Mouse (Mus musculus) kidney, postnatal 36 days (tissue): ENCODE measurements around the gene Magi2.
A peak's percentile ranks its signal among the peaks of the same experiment; 100 is the strongest.

Experiments
- DNase-seq, 2 experiments: peaks; one replicate each; pipeline ENCODE4 v3.0.0; 2021 to 2022; ENCODE audit warnings: mixed read lengths in 2 of 2

Gene Magi2

DNA sequence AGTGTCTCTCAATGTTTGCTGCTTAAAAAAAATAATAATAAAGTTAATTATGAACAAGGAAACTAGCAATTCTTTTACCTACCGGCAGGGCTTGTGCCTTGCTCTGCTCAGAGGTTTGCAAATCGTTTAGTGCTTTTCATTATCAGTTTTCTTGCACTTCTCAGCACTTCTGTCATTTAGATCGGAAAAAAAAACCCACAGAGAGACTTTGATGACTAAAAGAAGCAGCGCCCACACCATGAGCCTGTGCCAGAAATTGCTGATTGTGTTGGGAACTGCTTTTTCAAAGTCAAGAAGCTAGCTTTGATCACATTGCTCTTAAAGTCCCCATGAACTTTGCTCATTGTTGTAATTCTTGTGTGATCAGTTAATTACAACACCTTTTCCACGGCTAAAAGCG is 860.2 kb downstream of the Magi2 start:
- DNase-seq: no peak

DNA sequence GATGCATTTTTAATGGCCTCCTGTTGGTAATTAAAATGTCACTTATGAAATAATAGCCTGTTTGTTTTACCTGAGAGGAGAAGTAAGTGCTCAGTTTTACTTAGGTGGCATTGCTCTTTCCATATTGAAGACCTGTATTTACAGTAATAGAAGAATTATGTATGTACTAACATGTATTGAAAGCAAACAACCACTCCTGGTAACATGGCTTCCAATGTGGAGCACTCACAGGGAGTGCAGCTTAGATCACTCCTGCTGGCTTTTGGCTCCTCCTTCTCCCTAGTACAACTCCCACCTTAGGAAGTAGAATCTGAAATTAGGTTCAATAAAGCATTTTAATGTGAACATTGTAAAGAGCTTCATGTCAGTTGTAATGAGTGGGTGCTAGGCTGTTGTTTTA is 877.0 kb downstream of the Magi2 start:
- no peak for DNase-seq

DNA sequence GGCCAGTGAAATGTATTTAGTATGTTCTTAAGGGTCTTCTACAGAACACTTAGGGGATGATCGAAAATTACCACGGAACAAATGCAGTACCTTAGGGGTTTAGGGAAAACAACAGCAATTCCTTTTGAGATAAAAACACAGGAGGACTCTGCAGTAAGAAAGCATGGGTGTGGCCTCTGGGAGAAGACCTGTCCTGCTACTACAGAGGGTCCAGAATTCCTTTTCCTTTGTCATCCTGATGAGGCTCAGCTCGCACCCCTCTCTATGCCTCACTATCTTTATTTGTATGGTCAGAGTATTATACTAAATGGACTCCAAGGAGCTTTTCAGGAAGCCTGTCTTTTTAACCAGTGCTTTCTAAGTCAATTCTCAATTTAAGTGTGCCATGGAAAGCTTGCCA is 877.7 kb downstream of the Magi2 start:
- DNase-seq: no peak

DNA sequence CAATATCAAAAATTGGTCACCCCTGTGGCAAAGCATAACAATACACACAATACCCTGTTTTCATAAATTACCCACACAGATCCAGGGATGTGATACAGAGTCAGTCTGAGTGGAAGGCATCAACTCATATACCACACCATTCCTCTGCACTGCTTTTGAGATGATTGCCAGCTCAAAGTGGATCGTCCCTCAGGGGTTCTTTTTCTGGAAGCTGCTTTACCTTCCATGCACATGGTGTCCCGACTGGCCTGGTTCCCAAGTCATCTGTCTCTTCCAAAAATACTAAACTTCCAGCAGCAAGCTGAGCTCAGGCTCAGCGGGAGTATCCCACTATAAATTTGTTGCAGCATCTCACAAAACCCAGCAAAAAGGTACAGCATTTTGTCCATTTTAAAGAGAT is 882.7 kb downstream of the Magi2 start:
- DNase-seq: no peak

DNA sequence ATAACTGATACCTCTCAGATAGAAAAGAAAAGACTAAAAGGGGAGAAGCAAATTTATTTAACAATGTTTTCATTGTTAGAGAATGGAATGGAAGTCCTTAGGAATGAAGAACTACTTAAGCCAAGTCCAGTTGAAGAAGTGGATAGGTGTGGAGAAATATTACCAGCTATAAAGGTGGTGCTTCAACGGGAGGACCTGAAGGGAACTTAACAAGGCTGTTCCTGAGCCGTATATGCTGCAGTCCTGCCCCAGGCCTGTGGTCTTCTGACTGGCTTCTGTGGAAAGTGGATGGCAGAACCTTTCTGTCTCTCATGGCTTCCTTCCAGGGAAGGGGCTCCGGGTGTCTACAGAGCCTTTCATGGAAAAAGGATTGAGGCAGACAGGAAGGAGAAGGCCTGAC is 890.3 kb downstream of the Magi2 start:
- no peak for DNase-seq

DNA sequence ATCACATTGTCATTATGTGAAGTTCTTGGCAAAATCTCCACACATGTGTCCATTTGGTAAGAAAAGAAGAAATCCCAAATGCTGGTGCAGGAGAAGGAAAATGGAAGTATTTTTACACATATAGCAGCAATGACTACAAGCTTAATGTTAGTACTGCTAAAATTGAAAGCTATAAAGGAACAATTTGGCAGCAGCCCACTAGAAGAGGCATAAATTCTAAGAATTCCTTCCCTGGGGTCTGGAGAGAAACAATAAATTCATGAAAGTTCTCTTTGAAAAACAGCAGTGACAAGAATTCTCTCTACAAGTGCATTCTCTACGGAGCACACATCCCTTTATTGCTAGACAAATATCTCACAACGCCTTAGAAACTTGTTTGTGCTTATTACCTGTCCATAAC is 913.4 kb downstream of the Magi2 start:
- DNase-seq: no peak

DNA sequence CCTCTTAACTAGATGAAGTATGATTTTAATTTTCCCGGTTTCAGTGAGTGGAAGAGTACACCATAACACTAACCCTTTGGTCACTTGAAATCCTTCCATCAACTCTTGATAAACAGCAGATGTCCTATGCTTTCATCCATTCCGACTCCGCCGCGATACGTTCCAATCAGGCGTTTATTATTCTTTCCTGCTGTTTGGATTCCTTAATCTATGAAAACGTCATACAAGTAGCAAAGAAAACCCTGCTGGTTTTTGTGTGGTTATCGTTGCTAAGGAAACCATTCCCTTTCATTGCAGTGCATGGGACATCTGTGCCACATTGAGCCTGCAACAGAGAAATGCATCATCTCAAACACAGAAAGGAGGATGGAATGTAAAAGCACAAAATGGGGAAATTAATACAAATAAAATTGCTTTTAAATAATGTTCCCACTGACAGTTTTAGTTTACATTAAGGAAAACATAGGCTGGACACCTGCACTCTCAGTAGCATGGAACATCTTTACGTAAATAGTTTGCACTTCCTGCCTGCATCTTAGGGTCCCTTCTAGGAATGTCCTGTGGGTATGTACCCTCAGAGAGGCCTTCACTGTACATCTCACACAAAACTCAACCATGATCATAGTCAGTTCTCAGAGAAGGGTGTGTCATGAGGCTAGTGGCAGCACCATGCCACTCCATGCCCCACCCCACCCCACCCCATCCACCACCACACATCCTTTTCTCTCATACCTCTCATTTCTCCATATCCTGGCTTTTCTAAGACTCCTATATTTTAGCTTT is 914.0 kb downstream of the Magi2 start:
- no peak for DNase-seq

DNA sequence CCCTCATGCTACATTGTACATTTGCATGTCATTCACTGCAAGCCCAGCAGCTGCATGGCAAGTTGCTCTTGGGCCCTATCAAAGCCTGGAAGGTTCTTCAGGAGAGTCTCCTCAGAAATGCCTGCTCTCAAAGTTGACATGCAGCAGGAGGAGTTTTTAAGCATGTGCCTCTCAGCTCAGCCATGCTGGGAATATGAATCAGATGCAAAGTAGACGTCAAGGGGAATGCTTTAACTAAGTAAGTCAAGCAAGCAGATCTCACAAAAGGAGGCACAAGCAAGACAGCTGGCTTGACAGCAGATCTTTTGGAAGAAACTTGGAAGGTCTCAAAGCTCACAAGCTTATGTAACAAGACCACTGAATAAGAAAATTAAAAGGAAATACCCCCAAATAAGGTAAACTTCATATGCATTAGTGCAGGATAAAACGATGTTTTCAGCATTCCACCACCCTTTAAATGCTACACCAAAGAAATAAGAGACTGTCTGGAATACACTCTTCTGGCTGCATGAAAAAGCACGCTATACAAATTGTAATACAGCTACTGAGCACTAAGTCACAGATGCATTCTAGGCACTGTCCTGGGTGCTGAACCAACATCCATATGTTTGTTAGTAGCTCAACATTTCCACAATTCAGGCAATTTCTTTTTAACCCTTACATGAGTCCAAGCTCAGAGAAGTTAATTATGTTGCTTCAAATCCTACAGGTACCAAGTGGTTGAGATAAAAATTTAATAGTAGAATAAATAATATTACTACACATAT is 926.7 kb downstream of the Magi2 start:
- DNase-seq: peak in 1 of 2 experiments; percentile 4

DNA sequence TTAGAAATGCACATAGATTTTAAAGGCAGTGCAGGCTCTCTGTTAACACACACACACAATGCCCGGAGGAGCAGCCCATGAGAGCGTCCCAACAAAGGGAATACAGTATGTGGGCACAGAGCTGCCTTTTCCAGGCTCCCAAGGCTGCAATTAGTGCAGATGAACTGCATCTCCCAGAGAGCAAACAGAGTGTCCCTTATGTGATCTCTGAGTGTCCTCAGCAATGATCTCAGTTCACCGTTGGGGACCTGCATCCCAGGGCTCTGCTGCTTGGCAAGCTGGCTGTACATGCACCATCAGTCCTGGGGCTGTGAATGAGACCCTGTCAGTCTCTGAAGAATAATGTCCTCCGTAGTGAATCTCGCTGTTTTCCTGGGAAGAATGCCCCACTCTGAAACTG is 969.9 kb downstream of the Magi2 start:
- no peak for DNase-seq

DNA sequence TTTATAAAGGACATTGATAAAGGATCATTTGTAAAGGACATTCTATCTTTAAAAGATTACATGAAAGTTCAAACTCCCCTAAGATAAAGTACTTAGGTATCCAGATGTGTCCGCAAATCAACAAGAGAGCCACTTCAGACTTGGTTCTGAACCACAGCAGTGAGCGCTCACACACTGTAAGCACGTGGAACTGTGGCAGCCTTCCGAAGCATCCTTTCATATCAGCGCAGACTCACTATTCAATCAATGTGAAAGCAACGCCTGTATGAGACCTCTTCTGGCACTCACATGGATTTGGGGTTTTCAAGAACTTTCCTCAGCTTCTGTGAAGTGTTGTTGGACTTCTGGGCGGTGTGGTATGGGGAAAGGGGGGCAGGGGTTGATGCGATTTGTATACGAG is 970.6 kb downstream of the Magi2 start:
- no peak for DNase-seq

DNA sequence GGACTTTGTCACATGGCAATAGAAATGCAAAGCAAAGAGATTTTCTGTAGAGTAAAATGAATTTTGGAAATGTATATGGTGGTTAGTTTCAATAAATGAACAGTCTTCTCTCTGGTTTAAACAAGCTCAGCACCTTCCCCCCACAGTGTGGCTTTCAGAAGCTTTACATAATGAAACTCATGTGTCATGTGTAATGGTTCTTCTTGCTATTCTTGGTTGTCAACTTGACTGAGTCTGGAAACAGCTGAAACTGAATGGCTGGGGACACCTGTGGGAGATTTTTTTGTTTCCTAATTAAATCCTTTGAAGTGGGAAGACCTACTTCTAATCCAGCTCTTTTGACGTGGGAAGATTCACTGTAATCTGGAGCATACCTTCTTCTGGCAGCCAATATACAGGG is 974.5 kb downstream of the Magi2 start:
- DNase-seq: no peak

DNA sequence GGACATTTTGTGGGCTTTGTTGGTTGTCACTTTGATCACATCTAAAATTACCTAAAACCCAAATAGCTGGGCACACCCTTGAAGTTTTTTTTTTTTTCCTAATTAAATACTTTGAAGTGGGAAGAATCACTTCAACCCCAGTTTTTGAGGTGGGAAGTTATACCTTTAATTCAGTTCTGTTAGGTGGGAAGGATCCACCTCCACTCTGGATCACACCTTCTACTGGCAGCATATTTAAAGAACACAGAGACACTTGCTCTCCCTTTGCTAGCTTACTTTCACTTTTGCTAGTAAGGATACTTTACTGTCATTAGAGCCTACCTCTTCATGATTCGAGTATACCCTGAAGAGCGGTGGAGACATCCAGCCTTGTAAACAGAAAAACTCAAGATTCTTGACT is 981.3 kb downstream of the Magi2 start:
- DNase-seq: no peak

DNA sequence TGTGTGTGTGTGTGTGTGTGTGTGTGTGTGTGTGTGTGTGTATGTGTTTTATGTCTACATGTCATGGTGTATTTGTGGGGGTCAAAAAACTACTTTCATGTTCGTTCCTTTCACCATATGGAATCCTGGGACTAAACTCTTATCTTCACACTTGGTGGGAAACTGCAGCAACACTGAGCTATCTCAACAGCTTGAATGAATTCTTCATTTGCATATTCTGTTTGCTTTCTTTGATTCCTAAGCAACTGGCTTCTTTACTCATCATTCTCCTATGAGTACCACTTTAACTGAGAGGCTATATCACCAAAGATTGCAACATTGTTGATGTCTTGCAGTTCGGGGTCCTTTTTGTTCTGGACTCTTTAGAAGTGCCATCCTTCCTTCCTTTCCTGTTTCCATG is 986.5 kb downstream of the Magi2 start:
- no peak for DNase-seq

DNA sequence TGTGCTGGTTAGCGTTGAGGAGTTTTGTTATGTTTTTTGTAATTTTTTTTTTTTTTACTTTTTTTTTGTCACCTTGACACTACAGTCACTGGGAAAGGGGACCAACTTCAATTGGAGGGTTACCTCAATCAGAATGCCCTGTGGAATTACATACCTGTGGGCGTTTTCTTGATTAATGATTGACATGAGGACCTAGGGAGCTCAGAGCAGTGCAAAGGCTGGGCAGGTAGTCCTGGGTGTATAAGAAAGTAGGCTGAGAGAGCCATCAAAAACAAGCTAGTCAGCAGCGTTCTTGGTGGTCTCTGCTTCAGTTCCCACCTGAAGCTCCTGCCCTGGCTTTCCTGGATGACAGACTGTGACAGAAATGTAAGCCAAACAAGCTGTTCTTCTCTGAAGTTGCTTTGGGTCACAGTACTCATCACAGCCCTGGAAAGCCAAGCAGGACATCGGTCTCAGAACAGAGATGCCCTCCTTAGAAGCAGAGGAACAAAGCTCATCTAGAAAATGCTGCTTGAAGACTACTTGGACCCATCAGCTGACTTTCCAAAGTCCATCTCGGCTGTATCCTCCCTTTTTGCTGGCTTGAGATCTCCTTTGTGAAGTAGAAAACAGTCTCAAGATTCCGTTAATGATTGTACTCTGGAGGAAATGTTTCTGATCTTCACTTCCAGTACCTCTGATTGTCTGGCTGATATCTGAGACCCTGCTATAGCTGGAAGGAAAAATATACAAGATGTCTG is 999.8 kb downstream of the Magi2 start:
- DNase-seq: peak; percentile 58 to 76

DNA sequence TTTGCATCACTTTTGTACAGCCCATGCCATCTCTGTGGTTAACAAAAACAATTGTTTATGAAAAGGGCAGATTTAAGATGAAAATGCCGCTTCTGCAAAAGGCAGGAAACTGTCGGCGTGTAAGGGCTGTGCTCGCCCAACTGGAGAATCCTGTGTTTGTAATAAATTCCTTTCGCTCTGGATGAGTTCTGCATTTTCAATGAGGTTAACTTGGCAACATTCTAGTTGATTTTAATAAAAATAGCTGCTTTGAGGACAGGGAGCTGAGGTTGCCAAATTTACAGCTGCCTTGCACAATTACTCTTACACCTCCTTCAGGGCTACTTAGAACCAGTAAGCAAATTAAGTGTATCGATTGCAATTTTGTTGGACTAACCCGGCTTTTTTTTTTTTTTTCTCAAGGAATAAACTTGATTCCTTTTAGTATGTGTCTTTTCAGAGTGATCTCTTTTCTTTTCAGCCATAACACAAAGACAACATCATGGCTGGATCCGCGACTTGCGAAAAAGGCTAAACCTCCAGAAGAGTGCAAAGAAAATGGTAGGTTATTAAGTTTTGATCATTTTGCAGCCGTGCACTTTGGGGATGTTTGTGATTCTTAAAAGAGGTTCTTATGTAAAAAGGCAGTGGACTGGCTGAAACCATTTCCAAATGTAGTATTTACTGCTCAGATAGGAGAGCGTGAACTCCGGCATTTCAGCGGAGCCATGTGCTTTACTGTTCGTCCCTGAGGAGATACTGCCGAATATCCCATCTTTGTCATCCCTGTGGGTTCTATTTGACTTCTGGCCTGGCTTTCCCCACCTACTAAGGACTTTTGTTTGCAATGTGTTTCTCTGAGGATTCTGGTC is 1001.3 kb downstream of the Magi2 start:
- DNase-seq: peak in 1 of 2 experiments; percentile 6

DNA sequence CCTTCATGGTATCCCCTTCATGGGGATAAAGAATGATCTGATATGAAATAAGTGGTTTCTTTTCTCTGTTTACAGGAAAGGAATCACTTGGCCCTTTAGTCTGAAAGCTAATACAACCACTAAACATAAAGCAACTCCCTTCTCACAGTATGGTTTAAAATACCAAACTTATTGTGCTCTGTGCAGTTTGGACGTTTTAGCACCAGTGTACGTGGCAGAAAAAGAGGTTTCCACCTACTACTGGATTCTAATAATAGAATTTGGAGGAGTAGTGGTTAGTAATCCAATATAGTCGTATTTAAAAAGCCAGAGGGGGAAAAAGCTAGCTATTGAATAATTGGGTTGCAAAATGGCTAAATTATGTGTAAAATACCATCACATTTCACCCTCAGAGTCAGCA is 1005.1 kb downstream of the Magi2 start:
- no peak for DNase-seq

DNA sequence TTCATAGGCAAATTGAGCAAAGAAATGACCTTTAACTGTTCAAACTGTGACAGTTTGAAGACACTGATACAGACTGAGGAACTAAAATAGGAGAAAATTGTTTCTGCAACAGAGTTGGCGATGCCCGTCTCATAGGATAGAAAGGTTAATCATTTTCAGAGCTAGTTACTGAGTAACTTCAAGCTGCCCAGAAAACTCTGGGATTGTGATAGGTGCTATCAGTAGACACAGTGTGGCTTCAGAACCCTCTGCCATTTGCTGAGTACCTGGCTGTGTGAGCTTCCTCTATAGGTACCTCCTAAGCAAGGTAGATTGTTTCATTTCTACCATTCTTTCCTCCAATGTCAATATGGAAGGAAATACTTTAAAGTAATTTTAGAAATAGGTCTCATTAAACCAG is 1014.7 kb downstream of the Magi2 start:
- DNase-seq: peak in 1 of 2 experiments; percentile 32

DNA sequence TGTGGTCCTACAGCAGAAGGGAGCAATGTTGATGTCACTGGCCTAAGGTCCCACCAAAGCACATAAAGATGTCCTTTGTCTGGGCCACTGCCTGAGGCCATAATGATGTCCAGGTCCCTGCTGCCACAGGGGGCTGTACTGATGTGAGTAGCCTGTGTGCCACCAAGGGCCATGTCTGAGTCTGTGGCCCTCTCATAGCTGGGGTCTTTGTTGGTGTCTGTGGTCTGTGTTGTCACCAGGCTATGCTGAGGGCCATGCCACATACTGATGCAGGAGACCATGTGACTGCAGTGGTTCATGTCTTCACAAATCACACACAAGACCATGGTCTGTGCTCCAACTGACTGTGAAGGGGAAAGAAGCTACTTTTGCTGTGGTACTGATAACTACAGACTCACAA is 1015.7 kb downstream of the Magi2 start:
- DNase-seq: no peak

DNA sequence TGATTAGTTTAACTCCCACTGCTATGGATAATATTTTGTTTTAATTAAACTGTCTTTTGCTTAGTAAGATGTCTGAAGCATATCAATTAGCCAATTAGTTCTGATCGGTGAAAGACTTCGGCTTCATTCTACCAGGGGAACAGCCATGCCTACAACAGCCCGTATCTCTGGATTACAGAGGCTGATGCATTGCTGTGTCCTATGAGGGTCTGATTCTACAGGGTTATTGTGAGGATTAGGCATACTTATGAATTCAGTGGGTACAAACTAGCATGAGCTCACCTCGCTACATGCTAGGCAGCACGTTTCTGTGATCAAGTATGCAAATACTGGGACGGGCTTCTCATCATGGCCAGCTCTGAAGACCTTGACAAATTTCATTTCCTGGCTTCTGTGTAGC is 1022.5 kb downstream of the Magi2 start:
- no peak for DNase-seq

DNA sequence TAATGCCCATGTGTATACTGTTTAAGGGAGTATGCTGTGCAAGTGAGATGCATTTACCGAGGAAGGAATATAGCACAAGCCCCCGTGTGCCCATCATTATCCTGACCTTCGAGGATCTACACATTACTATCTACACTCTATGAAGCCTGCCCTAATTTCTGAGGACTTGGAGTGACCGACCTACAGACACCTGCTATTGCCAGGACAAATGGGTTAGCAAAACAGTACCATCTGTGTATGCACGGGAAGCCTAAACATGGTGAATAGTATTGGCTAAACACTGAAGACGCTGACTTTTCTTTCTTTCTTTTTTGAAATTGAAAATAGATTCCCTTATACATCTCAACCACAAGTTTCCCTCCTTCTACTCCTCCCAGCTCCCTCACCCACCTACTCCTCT is 1024.7 kb downstream of the Magi2 start:
- DNase-seq: no peak

DNA sequence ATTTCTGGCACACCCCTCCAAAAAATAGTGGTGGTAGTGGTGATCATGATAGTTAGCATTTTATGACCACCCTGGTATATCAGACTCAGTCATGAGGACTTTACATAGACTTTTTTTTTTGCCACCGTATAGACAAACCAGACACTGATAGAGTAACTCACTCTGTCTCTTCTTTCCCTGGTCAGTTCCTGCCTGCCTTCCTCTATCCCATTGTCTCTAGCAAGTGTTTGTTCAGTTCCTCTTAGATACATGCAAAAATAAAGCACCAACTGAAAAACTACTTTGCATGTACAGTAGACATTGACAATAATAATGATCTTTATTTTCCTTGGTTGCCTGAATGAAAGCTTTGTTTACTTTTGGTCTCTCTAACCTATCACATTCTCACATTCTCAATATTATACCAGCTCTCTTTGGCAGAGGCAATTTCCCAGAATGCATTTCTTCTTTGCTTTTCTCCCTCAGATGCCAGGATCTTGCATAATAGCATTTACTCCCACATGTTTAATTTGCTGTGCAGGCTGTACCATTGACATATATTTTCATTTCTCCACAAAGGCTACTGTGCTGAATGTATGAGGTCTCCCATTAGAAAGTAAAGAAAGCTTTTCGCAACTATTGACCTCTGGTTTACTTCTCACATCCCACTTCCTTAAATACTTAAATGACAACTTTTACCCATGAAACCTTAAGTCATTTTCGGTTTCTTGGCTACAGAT is 1029.5 kb downstream of the Magi2 start:
- DNase-seq: no peak

DNA sequence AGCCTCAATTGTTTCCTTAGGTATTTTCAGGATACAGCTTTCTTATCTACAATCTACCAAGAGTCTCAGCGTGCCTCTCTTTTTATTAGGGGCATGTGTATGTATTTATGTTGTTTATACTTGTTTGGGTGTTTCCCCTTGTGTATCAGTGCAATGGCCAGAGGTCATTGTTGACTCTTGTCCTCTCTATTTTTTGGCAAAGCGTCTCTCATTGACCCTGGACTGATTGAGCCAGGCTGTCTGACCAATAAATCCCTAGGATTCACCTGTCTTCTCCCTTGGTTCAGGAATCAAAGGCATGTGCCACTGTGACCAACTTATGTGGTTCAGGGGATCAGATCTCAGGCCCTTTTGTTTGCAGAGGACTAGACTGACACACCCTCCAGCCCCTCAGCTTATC is 1030.1 kb downstream of the Magi2 start:
- DNase-seq: no peak
